Mouse (Mus musculus) gastrocnemius, adult 18-20 months (tissue): ENCODE data around the gene Gsk3b. TPM values are rescaled to one million over a fixed set of nuclear protein-coding genes. Genes with fewer than 3 reads are reported as not detected.
"Not testable (repeated sequence)": the region's sequence is repeated elsewhere in the genome, so short reads cannot be mapped to it uniquely, and the experiment has no call there.

ENCODE experiments used
- DNase-seq: peaks from one replicate; pipeline ENCODE4 v3.0.0; 2021; ENCODE audit warnings: low spot score
- total RNA-seq, 2 experiments: library from RNA; stranded (reverse); gene quantifications; 2 replicates each; pipeline ENCODE4 v1.2.3; 2021

The Gsk3b gene
- total RNA-seq, 2 experiments from 2014 or later, result 58.8 to 66.5 TPM

DNA sequence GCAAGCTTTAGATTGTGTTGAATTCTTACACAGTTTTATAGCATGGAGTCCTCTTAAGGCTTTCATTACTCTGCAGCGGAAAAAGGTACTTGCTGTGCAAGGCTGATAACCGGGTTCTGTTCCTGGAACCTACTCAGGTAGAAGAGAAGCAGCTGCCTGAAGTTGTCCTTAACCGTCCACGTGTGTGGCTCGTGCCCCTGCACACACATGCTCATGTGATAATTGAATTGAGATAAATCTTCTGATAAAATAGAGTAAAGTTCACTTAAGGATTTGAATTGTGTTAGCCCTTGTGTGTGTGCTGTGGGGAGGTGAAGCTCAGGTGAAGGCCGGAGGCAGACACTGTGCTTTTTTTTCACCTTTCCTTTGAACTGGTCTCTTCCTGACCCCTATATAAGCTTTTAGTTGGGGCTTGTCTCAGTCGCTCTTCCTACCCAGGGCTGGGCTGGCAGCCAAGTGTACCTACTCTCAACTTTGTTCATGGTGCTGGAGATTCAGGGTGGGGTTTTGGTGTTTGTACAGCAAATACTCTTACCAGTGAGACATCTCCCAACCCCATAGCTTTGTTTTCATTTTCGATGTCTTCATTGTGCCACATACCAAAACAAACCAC, 96.0 kb downstream of the Gsk3b start:
- no peak for DNase-seq

DNA sequence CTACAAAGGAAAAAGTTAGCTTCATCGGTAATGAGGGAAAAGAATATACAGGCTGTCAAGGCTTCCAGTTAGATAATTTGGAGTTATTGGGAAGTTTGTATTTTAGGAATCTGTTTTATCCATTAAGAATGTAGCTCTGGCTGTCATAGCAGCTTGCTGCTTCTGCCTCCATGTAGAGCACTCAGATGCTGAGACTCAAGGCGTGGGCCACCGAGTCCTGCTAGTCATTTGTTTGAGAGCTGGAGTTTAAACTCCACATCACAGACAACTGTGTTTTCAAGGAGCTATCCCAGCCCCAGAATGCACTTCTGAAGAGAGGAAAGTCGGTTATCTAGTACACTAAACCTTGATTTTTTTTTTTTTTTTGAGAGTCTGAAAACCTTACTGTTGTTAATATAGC, 101.2 kb downstream of the Gsk3b start:
- DNase-seq, result no peak

DNA sequence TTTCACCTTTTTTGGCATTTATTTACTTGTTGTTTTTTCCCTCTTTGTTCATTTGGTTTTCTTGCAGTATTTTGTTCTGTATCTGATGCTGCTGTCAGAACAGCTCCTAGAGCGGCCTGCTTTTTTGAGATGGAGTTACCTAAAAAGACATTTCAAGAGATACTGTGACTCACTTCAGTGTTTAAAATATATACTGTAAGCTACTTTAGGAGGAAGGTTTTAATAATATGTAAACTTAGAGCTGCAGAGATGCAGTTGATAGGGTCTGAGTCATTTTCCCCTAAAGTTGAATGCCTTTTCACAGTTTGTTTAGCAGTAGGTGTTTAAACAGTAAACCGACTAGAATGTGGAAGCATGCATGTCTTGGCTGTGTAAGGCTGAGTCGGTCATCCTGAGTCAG, 101.7 kb downstream of the Gsk3b start:
- no peak for DNase-seq

DNA sequence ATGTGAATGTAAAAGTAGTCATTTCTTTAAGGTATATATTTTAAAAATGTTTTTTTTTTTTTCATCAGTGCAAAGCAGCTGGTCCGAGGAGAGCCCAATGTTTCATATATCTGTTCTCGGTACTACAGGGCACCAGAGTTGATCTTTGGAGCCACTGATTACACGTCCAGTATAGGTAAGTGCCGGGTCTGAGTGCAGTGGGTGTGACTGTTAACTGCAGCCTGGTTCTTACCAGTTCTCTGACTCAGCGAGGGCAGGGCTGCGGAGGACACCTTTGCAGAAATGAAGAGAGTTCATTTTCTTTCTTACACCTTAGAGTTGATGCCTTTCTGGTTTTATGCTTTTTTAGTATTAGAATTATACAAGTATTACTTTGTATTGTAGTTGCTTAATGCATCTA, 102.7 kb downstream of the Gsk3b start:
- DNase-seq, result no peak

DNA sequence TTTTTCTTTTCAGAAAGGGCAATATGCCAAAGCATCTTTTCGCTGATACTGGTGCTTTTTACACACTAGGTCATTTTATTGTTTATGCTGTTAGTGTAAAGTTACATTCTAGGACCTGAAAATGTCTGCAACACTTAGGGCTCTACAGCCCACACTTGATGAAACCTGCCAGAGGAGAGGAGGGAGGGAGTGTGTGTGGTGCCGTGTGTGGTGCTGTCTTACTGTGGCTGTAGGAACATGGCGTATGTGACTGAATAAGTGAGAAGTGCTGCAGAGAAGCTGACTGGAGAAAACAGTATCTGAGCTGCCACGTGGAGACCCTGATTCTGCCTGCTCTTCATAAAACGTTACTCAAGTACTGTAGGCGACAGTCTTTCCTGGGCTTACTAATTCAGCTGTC, 103.8 kb downstream of the Gsk3b start:
- no peak for DNase-seq

DNA sequence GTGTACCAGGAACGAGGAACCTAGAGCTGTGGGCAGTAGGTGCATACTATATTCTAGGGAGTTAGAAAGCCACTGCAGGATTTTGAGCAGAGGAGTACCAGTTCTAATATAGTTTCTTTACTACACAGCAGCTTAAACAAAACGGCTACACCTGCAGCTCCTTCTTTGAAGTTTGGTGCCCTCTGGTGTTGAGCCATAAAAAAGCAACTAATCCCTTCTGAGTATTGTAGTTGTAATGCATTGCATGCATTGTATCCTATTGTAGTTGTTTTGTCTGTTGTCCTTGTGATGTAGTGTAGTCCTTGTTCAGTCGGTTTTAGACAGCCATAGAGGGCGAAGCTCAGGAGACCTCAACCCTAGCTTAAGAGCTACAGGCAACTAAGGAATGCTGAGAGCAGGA, 108.5 kb downstream of the Gsk3b start:
- peak; percentile 69 for DNase-seq

DNA sequence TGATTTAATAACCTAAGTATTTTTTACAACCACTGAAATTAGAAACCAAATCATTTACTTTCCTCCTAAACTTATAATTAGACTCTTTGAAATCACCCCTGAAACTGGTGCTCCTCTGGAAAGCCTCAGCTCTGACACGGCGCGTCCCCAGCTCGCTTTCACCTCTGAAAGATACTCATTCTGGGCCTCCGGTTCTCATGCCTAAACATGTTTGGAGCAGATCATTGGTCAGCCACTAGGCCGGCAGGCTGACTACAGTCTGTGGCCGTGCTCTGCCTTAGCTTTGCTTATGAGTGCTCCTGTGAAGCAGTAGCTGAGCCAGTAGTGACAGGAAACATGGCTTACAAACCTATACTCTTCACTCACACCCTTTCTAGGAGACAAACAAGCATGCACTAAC, 116.5 kb downstream of the Gsk3b start:
- DNase-seq, result no peak

DNA sequence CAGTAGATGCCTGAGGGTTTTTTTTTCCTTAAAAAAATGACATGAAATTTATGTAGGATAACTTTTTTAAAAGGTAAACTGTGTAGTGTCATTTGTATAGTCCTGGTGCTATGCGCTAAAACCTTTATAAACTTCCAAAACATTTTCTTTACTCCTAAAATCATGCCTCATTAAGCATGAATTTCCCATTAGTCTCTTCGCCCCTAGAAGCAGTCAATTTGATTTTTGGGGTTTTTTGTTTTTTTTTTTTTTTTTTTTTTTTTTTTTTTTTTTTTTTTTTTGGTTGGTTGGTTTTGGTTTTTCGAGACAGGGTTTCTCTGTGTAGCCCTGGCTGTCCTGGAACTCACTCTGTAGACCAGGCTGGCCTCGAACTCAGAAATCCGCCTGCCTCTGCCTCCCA, 133.7 kb downstream of the Gsk3b start:
- DNase-seq, result not testable (repeated sequence)

DNA sequence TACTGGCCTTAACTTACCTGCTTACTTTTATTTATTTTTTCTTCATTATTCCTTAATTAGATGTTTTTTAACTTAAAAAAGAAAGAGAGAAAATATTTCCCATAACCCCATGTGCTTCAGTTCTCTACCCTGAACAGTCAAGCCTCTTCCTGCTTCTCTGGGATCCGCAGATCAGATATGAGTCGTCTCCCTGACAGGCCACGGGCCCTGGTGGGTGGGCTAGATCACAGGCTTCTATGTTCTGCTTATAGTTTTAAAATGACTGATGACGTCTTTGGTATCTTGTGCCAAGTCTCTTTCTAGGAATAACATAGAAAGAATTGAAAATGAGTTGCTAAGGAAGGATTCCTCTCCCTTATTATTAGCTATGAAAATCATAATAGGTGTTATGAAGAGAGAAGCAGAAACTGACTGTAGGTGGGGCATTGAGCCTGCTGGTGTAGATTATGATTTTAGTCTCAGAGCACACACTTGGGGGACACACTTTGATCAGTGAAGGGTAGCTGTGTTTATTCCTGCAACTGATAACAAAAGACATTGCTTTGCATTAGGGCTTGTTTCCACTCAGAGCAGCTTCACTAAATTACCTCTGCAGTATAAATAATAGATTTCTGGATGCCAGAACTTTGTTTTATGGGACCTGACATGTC, 148.3 kb downstream of the Gsk3b start:
- DNase-seq, result no peak

DNA sequence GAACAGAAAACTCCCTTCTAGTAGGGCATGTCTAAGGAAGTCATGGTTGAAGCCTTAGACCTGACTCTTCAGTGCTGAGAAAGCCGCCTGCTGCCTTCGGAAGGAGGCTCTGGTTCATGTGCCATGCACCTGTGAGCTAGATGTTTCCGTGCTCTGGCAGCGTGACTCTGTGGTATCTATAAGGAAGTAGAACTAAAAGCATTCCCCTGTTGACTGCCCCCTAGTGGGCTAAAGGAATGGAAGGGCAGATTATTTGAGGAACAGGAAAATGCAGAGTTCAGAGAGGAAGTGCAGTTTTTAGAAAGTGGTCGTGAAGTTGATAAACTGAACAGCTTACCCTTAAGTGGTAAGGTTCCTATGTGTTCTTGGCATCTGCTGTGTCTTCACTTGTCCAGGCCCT, 150.9 kb downstream of the Gsk3b start:
- DNase-seq, result peak; percentile 47

DNA sequence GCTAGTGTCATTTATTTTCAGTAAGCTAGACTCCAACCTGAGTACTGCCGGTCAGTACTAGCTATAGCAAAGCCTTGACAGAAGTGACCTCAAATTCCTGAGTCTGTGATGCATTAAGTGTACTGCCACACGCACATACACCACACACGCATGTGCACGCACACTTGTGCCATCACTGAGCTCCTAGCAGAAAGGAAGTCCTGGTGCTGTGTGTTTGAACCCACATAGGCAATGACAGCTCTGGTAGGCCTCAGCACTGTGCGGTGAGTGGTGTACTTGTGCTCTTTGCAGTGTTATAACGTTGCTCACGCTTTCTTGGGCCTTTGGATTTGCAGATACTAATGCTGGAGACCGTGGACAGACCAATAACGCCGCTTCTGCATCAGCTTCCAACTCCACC, 151.4 kb downstream of the Gsk3b start:
- DNase-seq, result no peak

DNA sequence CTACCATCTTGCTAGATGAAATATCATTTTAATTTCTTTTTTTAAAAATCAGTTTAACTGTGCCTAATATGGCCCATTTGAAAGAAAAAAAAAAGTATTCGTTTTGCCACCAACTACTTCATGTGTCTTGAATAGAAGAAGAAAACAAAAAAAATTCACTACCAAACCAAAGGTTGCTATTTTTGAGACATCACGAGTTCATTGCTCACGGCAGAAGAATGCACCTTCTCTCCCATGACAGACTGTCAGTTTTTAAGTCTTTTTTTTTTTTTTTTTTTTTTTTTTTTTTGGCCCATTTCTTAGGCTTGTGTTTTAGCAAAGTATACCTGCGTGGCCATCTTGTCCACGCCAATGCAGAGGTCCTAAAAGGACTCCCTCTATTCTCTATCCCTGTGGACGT, 155.3 kb downstream of the Gsk3b start:
- DNase-seq, result no peak

DNA sequence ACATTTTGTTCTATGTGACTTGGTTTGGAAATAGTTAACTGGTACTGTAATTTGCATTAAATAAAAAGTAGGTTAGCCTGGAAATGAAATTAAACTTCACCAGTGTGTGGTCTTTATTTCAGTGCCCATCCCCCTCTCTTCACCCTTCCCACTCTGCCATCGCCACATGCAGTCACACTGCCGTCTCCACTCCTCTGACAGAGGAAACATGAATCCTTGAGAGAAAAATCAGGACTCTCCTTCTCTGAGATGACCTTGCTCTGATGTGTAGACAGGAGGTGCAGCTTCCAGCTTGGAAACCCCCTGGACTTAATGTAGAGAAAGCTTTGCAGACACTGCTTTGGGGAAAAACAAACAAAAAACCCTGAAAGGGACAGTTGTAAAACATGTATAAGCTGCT, 156.6 kb downstream of the Gsk3b start:
- DNase-seq, result no peak

DNA sequence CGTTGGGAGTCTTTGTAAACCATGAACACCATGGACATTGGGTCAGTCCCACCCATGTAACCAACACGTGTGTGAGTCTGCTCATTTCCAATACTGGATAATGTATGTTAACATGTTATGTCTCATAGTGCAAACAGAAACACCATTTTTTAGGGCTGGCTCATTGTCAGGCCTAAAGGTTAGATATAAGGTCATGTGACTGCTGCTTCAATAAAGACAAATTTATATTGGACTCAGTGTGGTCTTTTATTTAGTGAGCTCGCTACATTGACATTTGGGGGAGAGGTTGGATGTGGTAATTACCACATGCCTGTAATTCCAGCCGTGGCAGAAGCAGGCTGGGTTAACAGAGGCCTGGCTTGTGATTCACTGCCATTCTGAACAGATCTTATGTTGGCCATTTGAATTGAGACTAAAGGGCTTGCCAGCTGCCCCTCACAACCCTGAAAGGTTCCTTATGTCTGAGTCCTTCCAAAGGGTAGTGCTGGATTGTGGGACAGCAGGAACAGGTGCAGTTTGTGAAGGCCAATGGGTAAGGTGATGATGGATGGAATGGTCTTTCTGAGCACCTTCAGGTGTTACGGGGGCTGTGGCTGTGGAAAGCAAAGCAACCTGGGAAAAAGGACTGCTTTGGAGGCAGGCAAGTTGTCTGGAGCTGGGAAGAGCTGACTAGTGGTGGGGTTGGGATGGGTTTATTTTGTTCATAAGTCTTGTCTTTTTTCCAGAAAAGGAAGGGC, 157.2 kb downstream of the Gsk3b start:
- DNase-seq, result no peak

DNA sequence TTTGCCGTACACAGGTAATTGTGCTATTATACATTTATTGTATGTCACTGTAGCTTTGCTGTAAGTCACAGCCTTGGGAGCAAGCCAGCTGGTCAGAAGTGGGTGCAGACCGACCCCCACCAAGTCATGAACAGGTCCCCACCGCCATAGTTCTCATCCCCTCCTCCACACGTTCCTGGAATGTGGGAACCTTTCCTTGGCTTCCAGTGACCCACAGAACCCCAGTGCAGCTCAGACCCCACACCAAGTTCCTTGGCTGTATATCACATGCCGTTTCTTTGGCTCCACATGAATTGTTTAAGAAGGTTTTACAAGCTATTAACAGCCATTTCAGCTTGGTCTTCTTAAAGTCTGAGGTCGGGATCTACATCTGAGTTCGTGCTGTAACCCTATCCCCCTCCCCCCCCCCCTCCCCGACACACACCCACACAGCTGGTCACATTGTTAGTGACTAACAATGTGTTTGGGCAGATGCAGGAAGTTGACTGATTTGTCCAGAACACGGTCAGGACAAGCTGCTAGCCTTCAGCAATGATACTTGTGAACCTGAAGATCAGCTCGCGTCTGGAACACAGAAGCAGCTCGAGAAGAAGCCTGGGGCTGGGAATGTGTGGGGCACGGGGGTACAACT, 159.6 kb downstream of the Gsk3b start:
- DNase-seq, result no peak

DNA sequence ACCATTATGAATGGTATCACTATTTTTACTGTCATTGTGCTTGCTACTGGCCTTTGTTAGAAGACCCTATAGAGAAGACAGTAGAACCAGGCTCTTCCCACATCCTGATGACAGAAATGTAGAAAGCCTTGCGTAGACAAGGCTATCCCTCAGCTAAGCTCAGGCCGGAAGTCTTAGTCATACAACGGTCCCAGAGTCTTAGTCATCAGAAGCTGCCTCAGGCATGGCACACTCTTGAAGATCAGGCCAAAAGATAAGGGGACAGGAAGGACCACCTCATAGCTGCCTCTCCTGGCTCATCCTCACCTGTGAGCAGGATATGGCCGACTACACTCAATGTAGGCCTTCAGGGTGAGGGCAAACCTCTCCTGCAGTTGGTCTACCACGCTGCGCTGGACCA, 161.7 kb downstream of the Gsk3b start:
- DNase-seq, result no peak

DNA sequence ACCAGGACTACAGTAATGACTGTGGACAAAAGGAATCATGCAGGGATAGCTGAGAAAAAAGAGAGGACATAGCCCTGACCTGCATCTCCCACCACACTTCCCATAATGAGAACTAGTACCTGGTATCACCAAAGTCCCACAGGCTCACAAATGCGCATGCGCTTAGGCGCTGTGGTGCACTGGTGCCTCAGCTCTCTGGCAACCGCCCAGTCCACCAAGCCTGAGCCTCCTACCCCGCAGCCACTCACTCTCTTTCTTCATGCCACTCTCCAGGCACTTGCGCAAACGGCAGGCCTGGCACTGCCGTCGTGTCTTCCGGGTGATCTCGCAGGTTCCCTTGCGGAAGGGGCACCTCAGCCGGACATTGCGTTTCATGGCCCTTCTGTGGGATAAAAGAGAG, 165.2 kb downstream of the Gsk3b start:
- no peak for DNase-seq

DNA sequence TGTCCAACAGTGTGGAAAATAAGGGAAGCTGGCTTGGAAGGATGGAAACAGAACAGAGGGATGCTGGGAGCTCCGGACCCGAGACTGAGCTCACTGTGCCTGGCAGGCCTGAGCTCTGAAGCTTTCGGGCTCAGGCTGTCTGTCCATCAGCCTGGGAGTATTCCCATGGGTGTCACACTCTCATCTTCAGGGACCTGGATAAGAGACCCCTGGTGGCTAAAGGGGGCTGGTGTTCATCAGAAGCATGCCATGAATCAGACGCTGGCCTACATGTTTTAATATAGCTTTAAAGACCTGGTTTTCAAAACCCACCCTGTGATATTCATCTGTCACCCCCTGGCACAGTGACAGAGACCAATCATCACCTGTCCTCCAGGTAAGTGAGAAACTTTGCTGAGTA, 166.3 kb downstream of the Gsk3b start:
- DNase-seq, result no peak

DNA sequence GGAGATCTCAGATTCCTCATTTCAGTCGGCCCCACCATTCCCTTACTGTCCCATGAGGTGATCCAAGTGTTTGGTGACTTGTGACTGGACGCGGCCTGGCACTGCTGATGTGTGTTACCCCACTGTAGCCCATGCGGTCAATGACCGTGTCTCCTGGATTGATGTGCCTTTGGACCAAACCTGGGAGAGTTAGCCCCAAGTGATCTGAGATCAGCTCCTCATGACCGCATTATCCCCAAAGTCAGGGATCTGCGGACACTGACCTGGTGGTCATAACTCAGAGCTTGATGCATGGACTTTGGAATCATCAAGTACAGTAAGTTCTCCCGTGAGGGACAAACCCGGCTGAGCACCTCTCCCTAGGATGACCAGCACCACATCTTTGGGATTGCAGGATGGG, 167.1 kb downstream of the Gsk3b start:
- no peak for DNase-seq

DNA sequence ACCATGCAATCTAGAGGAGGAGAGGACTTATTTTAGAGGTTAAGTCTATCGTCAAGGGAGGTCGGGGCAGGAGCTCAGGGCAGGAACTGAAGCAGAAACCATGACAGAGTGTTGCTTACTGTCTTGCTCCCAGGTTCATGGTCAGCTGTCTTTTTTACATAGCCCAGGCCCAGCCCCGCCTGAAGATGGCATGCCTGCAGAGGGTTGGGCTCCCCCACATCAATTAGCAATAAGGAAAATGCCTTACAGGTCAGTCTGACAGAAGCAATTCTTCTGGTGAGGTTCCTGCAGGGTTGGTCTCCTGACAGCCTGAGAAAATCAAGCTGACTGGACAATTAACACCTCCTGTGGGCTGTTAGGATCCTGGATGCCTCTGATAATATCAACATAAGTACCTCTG, 182.8 kb downstream of the Gsk3b start:
- no peak for DNase-seq

DNA sequence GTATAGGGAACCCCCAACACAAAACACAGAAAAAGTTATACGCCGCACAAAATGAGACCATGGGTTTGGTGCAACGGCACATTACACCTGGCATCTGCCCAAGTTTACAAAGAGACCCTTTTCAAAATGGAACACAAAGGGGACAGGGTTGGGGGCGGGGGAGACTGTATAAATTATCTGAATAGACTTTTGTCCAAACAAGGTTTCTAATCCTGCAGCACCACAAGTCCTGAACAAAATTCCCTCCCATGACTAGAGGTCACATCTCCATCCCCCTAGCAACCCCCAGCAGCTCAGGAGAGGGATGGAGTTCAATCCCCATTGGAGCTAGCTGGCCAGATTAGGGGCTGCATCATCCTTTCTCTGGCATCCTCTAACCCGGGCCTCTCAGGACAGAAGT, 183.7 kb downstream of the Gsk3b start:
- no peak for DNase-seq

DNA sequence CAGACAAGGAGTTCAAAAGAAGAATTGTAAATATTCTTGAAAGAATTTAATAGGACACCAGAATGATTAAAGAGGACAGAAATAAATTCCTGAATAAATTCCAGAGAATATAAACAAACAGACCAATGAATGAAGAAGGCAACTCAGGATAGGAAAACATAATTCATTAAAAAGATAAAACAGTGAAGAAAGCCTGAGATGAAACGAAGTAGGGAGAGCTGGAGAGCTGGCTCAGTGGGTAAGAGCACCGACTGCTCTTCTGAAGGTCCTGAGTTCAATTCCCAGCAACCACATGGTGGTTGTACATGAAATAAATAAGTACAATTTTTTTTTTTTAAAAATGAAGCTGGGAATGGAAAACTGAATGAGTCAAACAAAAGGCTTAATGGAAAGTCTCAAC, 185.9 kb downstream of the Gsk3b start:
- no peak for DNase-seq

DNA sequence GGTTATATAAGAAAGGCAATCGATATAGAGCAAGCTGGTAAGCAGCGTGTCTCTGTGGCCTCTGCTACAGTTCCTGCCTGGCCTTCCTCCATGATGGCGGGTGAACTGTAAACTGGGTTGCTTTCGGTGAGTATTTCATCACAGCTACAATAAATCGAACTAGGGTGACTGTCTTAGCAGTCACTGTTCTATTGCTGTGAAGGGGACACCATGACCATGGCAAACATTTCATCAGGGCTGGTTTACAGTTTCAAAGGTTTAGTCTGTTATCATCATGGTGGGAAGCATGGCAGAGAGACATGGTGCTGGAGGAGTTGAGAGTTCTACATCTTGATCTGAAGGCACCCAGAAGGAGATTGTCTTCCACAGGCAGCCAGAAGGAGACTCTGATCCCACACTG, 191.0 kb downstream of the Gsk3b start:
- no peak for DNase-seq
